Comparison of ENCODE assay signal across 30 mouse cellular contexts in the genomic region with DNA sequence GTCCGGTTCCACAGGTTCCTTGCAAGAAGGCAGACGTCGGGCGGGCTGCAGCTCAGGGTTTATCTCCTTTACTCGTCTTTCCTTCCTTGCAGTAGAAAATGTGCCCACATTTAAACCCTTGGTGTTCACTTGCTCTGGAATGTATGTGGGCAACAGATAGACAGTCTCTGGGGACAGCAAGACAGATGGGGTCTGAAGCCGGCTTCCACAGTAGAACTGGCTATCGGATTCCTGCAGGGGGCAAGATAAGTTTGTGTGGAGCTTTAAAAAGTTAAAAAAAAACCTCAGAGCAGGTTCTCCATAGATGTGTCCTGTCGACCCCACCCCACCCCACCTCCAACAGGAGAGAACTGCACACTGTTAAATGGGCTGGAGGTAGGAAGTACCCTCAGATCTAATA. TPM values are rescaled to one million over a fixed set of nuclear protein-coding genes. Genes with fewer than 3 reads are reported as not detected.
DNase-seq lines count a peak whose midpoint lies in the region; ATAC-seq and TF ChIP-seq lines count a peak whose summit lies in the region.
"Had no signal": no experiment of that assay in that cellular context is flagged by ENCODE, and none has a peak within 500 bp of the region (broad histone marks: within the 10 kb centered on the region; RNA-seq: fewer than 3 reads in every experiment).

No protein-coding gene starts in this region.

- H3K9ac ChIP-seq in ES-Bruce4 (ENCODE audit: low read depth, poor library complexity, severe bottlenecking) = no peak overlapping the region
- no peak overlapping the region for H3K9ac ChIP-seq in liver, embryonic 16.5 days (ENCODE audit: low read depth, low read length)
- H3K9ac ChIP-seq in heart, embryonic 12.5 days = no peak overlapping the region
- H3K9ac ChIP-seq: embryonic facial prominence, embryonic 12.5 days; heart, embryonic 13.5 days; hindbrain, embryonic 14.5 days; limb, embryonic 12.5 days; lung, embryonic 14.5 days; neural tube, embryonic 13.5 days; stomach, embryonic 15.5 days had no signal

- peak overlapping the region; percentile 45; the same call in 1 of the 2 replicates for H3K27ac ChIP-seq in ES-Bruce4 (ENCODE audit: insufficient read depth, low read length)
- no peak overlapping the region for H3K27ac ChIP-seq in liver, embryonic 16.5 days (ENCODE audit: low read length)
- no peak overlapping the region for H3K27ac ChIP-seq in heart, embryonic 12.5 days (ENCODE audit: poor library complexity, severe bottlenecking)
- H3K27ac ChIP-seq: embryonic facial prominence, embryonic 12.5 days; heart, embryonic 13.5 days; hindbrain, embryonic 14.5 days; kidney, postnatal 0 days; limb, embryonic 12.5 days; midbrain, embryonic 10.5 days; neural tube, embryonic 13.5 days; stomach, embryonic 15.5 days had no signal

- TF ChIP-seq POLR2A in ES-Bruce4 (IDR thresholded peaks at IDR 0.05; ENCODE audit: insufficient read depth, low read length) = no peak

- no peak overlapping the region for H3K4me3 ChIP-seq in ES-Bruce4 (ENCODE audit: low read depth, low read length)
- no peak overlapping the region for H3K4me3 ChIP-seq in liver, embryonic 16.5 days (ENCODE audit: low read depth, low read length)
- H3K4me3 ChIP-seq in heart, embryonic 12.5 days = no peak overlapping the region
- H3K4me3 ChIP-seq: embryonic facial prominence, embryonic 12.5 days; heart, embryonic 13.5 days; limb, embryonic 12.5 days; midbrain, embryonic 10.5 days; myocyte; neural tube, embryonic 13.5 days; stomach, embryonic 15.5 days had no signal

- DNase-seq in ES-CJ7 (ENCODE audit: low read depth, low spot score) (peak; percentile 32), liver (peak; percentile 45)
- DNase-seq in thymus, postnatal 25 days = no peak
- DNase-seq in layer of hippocampus, adult 9-10 months (ENCODE audit: low spot score) = no peak
- DNase-seq: adrenal gland, adult 2 months; cerebellum, adult 11-12 months; cerebellum, postnatal 10 days; gastrocnemius, postnatal 10 days; heart, adult 11 months; heart, postnatal 4 days; kidney, adult 2 months; lung, embryonic 14.5 days; retina, postnatal 1 day; right cerebral cortex, postnatal 4 days; thymus, adult 18-20 months; thymus, postnatal 4 days had no signal

- peaks cover 15% of the 10 kb centered on the region for H3K4me1 ChIP-seq in ES-Bruce4 (ENCODE audit: control insufficient read depth, insufficient read depth, low read length)
- H3K4me1 ChIP-seq in liver, embryonic 16.5 days (ENCODE audit: control insufficient read depth, low read depth, low read length) = peaks cover 4% of the 10 kb centered on the region; the same call in 1 of the 2 replicates
- H3K4me1 ChIP-seq in heart, embryonic 12.5 days (replicated peaks) = no peaks in the 10 kb centered on the region
- H3K4me1 ChIP-seq: heart, embryonic 13.5 days; neural tube, embryonic 13.5 days had no signal

- no peaks in the 10 kb centered on the region for H3K36me3 ChIP-seq in ES-Bruce4 (ENCODE audit: control insufficient read depth, insufficient read depth, low read length, poor library complexity, severe bottlenecking)
- no peaks in the 10 kb centered on the region for H3K36me3 ChIP-seq in liver, embryonic 16.5 days (ENCODE audit: control insufficient read depth, insufficient read depth)
- H3K36me3 ChIP-seq in heart, embryonic 12.5 days = no peaks in the 10 kb centered on the region
- H3K36me3 ChIP-seq: embryonic facial prominence, embryonic 12.5 days; heart, embryonic 13.5 days; limb, embryonic 12.5 days; midbrain, embryonic 10.5 days; neural tube, embryonic 13.5 days; stomach, embryonic 15.5 days had no signal

- TF ChIP-seq EP300 in ES-Bruce4 (IDR thresholded peaks at IDR 0.05; ENCODE audit: insufficient read depth, low read depth, low read length) = no peak

- peak; percentile 65 for ATAC-seq in liver, embryonic 16.5 days (ENCODE audit: low read depth)
- ATAC-seq in heart, embryonic 12.5 days (ENCODE audit: insufficient number of reproducible peaks, low FRiP score) = no peak
- ATAC-seq: forebrain, embryonic 14.5 days; midbrain, embryonic 16.5 days had no signal

- 11% methylated on average over 8 of the region's 8 CpGs for WGBS in liver, embryonic 16.5 days (ENCODE audit: insufficient replicate concordance)
- WGBS in heart, embryonic 12.5 days = 36% methylated on average over 8 of the region's 8 CpGs

- no peak overlapping the region for H3K4me2 ChIP-seq in liver, embryonic 16.5 days (ENCODE audit: low read depth, low read length)
- H3K4me2 ChIP-seq in heart, embryonic 12.5 days = no peak overlapping the region
- H3K4me2 ChIP-seq: embryonic facial prominence, embryonic 12.5 days; heart, embryonic 13.5 days; hindbrain, embryonic 14.5 days; limb, embryonic 12.5 days; lung, embryonic 14.5 days; neural tube, embryonic 13.5 days; stomach, embryonic 15.5 days had no signal

- no peaks in the 10 kb centered on the region for H3K27me3 ChIP-seq in ES-Bruce4 (ENCODE audit: control insufficient read depth, insufficient read depth, low read length, poor library complexity, severe bottlenecking)
- H3K27me3 ChIP-seq in liver, embryonic 16.5 days (ENCODE audit: control insufficient read depth, insufficient read depth, low read depth, low read length) = no peaks in the 10 kb centered on the region
- 0 out of 2 replicates have a peak, but pooled peaks cover 4% of the 10 kb centered on the region for H3K27me3 ChIP-seq in heart, embryonic 12.5 days (replicated peaks)
- H3K27me3 ChIP-seq: embryonic facial prominence, embryonic 12.5 days; limb, embryonic 12.5 days; neural tube, embryonic 13.5 days; stomach, embryonic 15.5 days had no signal

- TF ChIP-seq CTCF in ES-Bruce4 (IDR thresholded peaks at IDR 0.05; ENCODE audit: low read depth, low read length) = no peak

- H3K9me3 ChIP-seq in ES-Bruce4 (replicated peaks; ENCODE audit: control insufficient read depth, insufficient read depth, low read length, poor library complexity, severe bottlenecking) = no peaks in the 10 kb centered on the region
- H3K9me3 ChIP-seq in liver, embryonic 16.5 days (replicated peaks; ENCODE audit: control insufficient read depth, low read length) = no peaks in the 10 kb centered on the region
- H3K9me3 ChIP-seq in heart, embryonic 12.5 days (replicated peaks) = no peaks in the 10 kb centered on the region
- H3K9me3 ChIP-seq: embryonic facial prominence, embryonic 12.5 days; heart, embryonic 13.5 days; limb, embryonic 12.5 days; midbrain, embryonic 10.5 days; neural tube, embryonic 13.5 days; stomach, embryonic 15.5 days had no signal

RNA-seq across cellular contexts. Expression of a gene that starts 21.1 kb away (rescaled TPM):
- polyA plus RNA-seq in ES-Bruce4 (2011; ENCODE audit: insufficient read depth, insufficient read length, low read depth, missing spikeins) = 3.0 and 4.2 TPM in 2 replicates
- 5.4 and 6.3 TPM in 2 replicates for polyA plus RNA-seq in liver, embryonic 16.5 days (2015; fragmentation: Nextera tagmentation; extraction: Ambion mirVana)
- 3.4 and 3.8 TPM in 2 replicates for polyA plus RNA-seq in heart, embryonic 12.5 days (2016; fragmentation: Nextera tagmentation; extraction: Ambion mirVana)

RNA-seq across cellular contexts. Expression of a gene that starts 29.0 kb away (rescaled TPM):
- 52.3 and 62.0 TPM in 2 replicates for polyA plus RNA-seq in ES-Bruce4 (2011; ENCODE audit: insufficient read depth, insufficient read length, low read depth, missing spikeins)
- 16.1 and 18.3 TPM in 2 replicates for polyA plus RNA-seq in liver, embryonic 16.5 days (2015; fragmentation: Nextera tagmentation; extraction: Ambion mirVana)
- polyA plus RNA-seq in heart, embryonic 12.5 days (2016; fragmentation: Nextera tagmentation; extraction: Ambion mirVana) = 45.1 TPM in 2 replicates

RNA-seq across cellular contexts. Expression of a gene that starts 48.2 kb away (rescaled TPM):
- 76.8 and 78.6 TPM in 2 replicates for polyA plus RNA-seq in ES-Bruce4 (2011; ENCODE audit: insufficient read depth, insufficient read length, low read depth, missing spikeins)
- 1.7 and 1.9 TPM in 2 replicates for polyA plus RNA-seq in liver, embryonic 16.5 days (2015; fragmentation: Nextera tagmentation; extraction: Ambion mirVana)
- polyA plus RNA-seq in heart, embryonic 12.5 days (2016; fragmentation: Nextera tagmentation; extraction: Ambion mirVana) = 1.7 and 2.2 TPM in 2 replicates

Comparison
In these comparisons a context has a peak if more than half of its experiments do, and no peak if none do; other contexts are left out.
1. DNase-seq: peak in ES-CJ7 (single experiment) and liver (single experiment); none in thymus, postnatal 25 days (single experiment) and layer of hippocampus, adult 9-10 months (single experiment).
2. RNA of a gene that starts 48.2 kb away (polyA plus RNA-seq): 76.8 to 78.6 TPM in ES-Bruce4; 1.7 to 2.2 TPM in heart, embryonic 12.5 days and 1.7 to 1.9 TPM in liver, embryonic 16.5 days; every median in the first group is over 10 times any median in the second.